9 mouse cellular contexts compared by ENCODE assay signal in genomic region chr5:93085015-93085598, GRCm38 (mm10). TPM values are rescaled to one million over a fixed set of nuclear protein-coding genes. Genes with fewer than 3 reads are reported as not detected.
DNase-seq lines count a peak whose midpoint lies in the region; ATAC-seq and TF ChIP-seq lines count a peak whose summit lies in the region.
"Had no signal": no experiment of that assay in that cellular context is flagged by ENCODE, and none has a peak within 500 bp of the region (broad histone marks: within the 10 kb centered on the region; RNA-seq: fewer than 3 reads in every experiment).

No protein-coding gene starts in this region.

- peak; percentile 51 to 54 for DNase-seq in heart, adult 2 months
- DNase-seq in heart, embryonic 10.5 days (ENCODE audit: low spot score): no peak
- DNase-seq in midbrain, postnatal 0 days (ENCODE audit: low spot score): no peak
- DNase-seq in kidney, adult 8-10 months: peak; percentile 27 to 40
- DNase-seq in natural killer cell, adult 2 months (ENCODE audit: low spot score in 2 of 2): no peak
- DNase-seq in right cerebral cortex, postnatal 4 days: no peak
- DNase-seq: layer of hippocampus, adult 9-11 months; liver, embryonic 13.5 days had no signal

- TF ChIP-seq POLR2A in heart, adult 2 months (IDR thresholded peaks at IDR 0.05; ENCODE audit: insufficient read depth, low read depth, low read length): no peak

- no peaks in the 10 kb centered on the region for H3K36me3 ChIP-seq in heart, adult 2 months (ENCODE audit: control insufficient read depth, insufficient read depth, low read length)
- no peaks in the 10 kb centered on the region for H3K36me3 ChIP-seq in heart, embryonic 10.5 days
- H3K36me3 ChIP-seq in midbrain, postnatal 0 days (ENCODE audit: insufficient read depth, low read length): no peaks in the 10 kb centered on the region
- no peaks in the 10 kb centered on the region for H3K36me3 ChIP-seq in midbrain, embryonic 16.5 days (ENCODE audit: control insufficient read depth, insufficient read depth, low read length)
- H3K36me3 ChIP-seq: liver, embryonic 13.5 days had no signal

- intact Hi-C loops in heart, adult 2 months (cut with DNase I): loop anchor here (2.0 to 5.0 kb wide), 2 partner anchors 68 to 78 kb away; no protein-coding TSS in a partner anchor

- no peaks in the 10 kb centered on the region for H3K9me3 ChIP-seq in heart, embryonic 10.5 days
- no peaks in the 10 kb centered on the region for H3K9me3 ChIP-seq in midbrain, postnatal 0 days (ENCODE audit: low read length)
- no peaks in the 10 kb centered on the region for H3K9me3 ChIP-seq in midbrain, embryonic 16.5 days (replicated peaks; ENCODE audit: control insufficient read depth, low read length, poor library complexity, severe bottlenecking)
- H3K9me3 ChIP-seq: liver, embryonic 13.5 days had no signal

- peak; percentile 58 for TF ChIP-seq CTCF in heart, adult 2 months (IDR thresholded peaks at IDR 0.05)
- TF ChIP-seq CTCF in midbrain, postnatal 0 days (IDR thresholded peaks at IDR 0.05): peak; percentile 34

- no peak overlapping the region for H3K4me2 ChIP-seq in midbrain, postnatal 0 days (ENCODE audit: low read depth, low read length, poor library complexity, severe bottlenecking)
- H3K4me2 ChIP-seq in midbrain, embryonic 16.5 days (ENCODE audit: low read length): no peak overlapping the region
- H3K4me2 ChIP-seq: liver, embryonic 13.5 days had no signal

- no peaks in the 10 kb centered on the region for H3K4me1 ChIP-seq in heart, adult 2 months (ENCODE audit: control insufficient read depth, insufficient read depth, low read length)
- H3K4me1 ChIP-seq in heart, embryonic 10.5 days: peaks cover 5% of the 10 kb centered on the region; the same call in 1 of the 2 replicates
- H3K4me1 ChIP-seq in midbrain, postnatal 0 days (ENCODE audit: insufficient read depth, low read length): no peaks in the 10 kb centered on the region
- no peaks in the 10 kb centered on the region for H3K4me1 ChIP-seq in midbrain, embryonic 16.5 days (ENCODE audit: control insufficient read depth, insufficient read depth, low read length)
- H3K4me1 ChIP-seq: liver, embryonic 13.5 days had no signal

- no peaks in the 10 kb centered on the region for H3K79me2 ChIP-seq in heart, adult 2 months (replicated peaks; ENCODE audit: control insufficient read depth, insufficient read depth, low read length)

- WGBS in heart, adult 2 months: 46% methylated on average over 4 of the region's 4 CpGs
- WGBS in heart, embryonic 10.5 days: 52% methylated on average over 4 of the region's 4 CpGs
- 60% methylated on average over 4 of the region's 4 CpGs for WGBS in midbrain, postnatal 0 days
- WGBS in midbrain, embryonic 16.5 days: 67% methylated on average over 4 of the region's 4 CpGs

- H3K27ac ChIP-seq in heart, adult 2 months: no peak overlapping the region
- no peak overlapping the region for H3K27ac ChIP-seq in heart, embryonic 10.5 days
- H3K27ac ChIP-seq in midbrain, postnatal 0 days (ENCODE audit: low read depth, low read length): no peak overlapping the region
- H3K27ac ChIP-seq in midbrain, embryonic 16.5 days (ENCODE audit: low read length): no peak overlapping the region
- H3K27ac ChIP-seq: liver, embryonic 13.5 days had no signal

- no peak for TF ChIP-seq EP300 in heart, adult 2 months (IDR thresholded peaks at IDR 0.05; ENCODE audit: insufficient read depth, low read depth, low read length)

- H3K9ac ChIP-seq in heart, adult 2 months (ENCODE audit: low read depth, low read length): no peak overlapping the region
- H3K9ac ChIP-seq in midbrain, postnatal 0 days (replicated peaks; ENCODE audit: low read length, poor library complexity, severe bottlenecking): no peak overlapping the region
- no peak overlapping the region for H3K9ac ChIP-seq in midbrain, embryonic 16.5 days (ENCODE audit: low read depth, low read length)
- H3K9ac ChIP-seq: liver, embryonic 13.5 days had no signal

- no peaks in the 10 kb centered on the region for H3K27me3 ChIP-seq in heart, adult 2 months (ENCODE audit: control insufficient read depth, insufficient read depth, low read length)
- no peaks in the 10 kb centered on the region for H3K27me3 ChIP-seq in heart, embryonic 10.5 days (ENCODE audit: insufficient read depth, poor library complexity, severe bottlenecking)
- no peaks in the 10 kb centered on the region for H3K27me3 ChIP-seq in midbrain, postnatal 0 days (ENCODE audit: insufficient read depth, low read length)
- no peaks in the 10 kb centered on the region for H3K27me3 ChIP-seq in midbrain, embryonic 16.5 days (ENCODE audit: control insufficient read depth, insufficient read depth, low read depth, low read length)
- H3K27me3 ChIP-seq: liver, embryonic 13.5 days had no signal

- no peak overlapping the region for H3K4me3 ChIP-seq in heart, adult 2 months
- H3K4me3 ChIP-seq in heart, embryonic 10.5 days: no peak overlapping the region
- no peak overlapping the region for H3K4me3 ChIP-seq in midbrain, postnatal 0 days (ENCODE audit: low read depth, low read length)
- H3K4me3 ChIP-seq in midbrain, embryonic 16.5 days (ENCODE audit: low read depth, low read length): no peak overlapping the region
- H3K4me3 ChIP-seq: liver, embryonic 13.5 days had no signal

- ATAC-seq in midbrain, postnatal 0 days (ENCODE audit: low FRiP score): no peak
- no peak for ATAC-seq in midbrain, embryonic 16.5 days

RNA-seq across cellular contexts. Expression of gene Sept11, which starts 8.1 kb away (rescaled TPM):
- total RNA-seq in heart, adult 2 months (2021): 10 to 100 TPM; 25.7 to 34.0 TPM
- polyA plus RNA-seq in heart, adult 2 months (2012; rRNA removed): 15.6 and 25.8 TPM in 2 replicates
- polyA plus RNA-seq in heart, embryonic 10.5 days (2016; fragmentation: Nextera tagmentation; extraction: Ambion mirVana): 129 and 153 TPM in 2 replicates
- 95.9 and 100 TPM in 2 replicates for total RNA-seq in midbrain, postnatal 0 days (2014; rRNA removed)
- 87.7 and 96.0 TPM in 2 replicates for polyA plus RNA-seq in midbrain, postnatal 0 days (2015; fragmentation: Nextera tagmentation; extraction: Ambion mirVana)
- 143 and 155 TPM in 2 replicates for polyA plus RNA-seq in midbrain, embryonic 16.5 days (2015; fragmentation: Nextera tagmentation; extraction: Ambion mirVana)

RNA-seq across cellular contexts. Expression of gene Sowahb, which starts 40.3 kb away (rescaled TPM):
- under 1 TPM in 1 of 2 experiments, not detected in 1; 0.08 TPM for total RNA-seq in heart, adult 2 months (2021)
- 0.04 TPM in 1 of 2 replicates, not detected in the other for polyA plus RNA-seq in heart, adult 2 months (2012; rRNA removed)
- 0.73 and 1.2 TPM in 2 replicates for polyA plus RNA-seq in heart, embryonic 10.5 days (2016; fragmentation: Nextera tagmentation; extraction: Ambion mirVana)
- 0.14 and 0.16 TPM in 2 replicates for total RNA-seq in midbrain, postnatal 0 days (2014; rRNA removed)
- 0.06 TPM in 1 of 2 replicates, not detected in the other for polyA plus RNA-seq in midbrain, postnatal 0 days (2015; fragmentation: Nextera tagmentation; extraction: Ambion mirVana)
- not detected in 2 replicates for polyA plus RNA-seq in midbrain, embryonic 16.5 days (2015; fragmentation: Nextera tagmentation; extraction: Ambion mirVana)

Comparison
In these comparisons a context has a peak if more than half of its experiments do, and no peak if none do; other contexts are left out.
1. DNase-seq: peak in heart, adult 2 months (2 of 2) and kidney, adult 8-10 months (2 of 2); none in heart, embryonic 10.5 days (single experiment), midbrain, postnatal 0 days (single experiment), natural killer cell, adult 2 months (0 of 2) and right cerebral cortex, postnatal 4 days (single experiment).